In the genomic region with DNA sequence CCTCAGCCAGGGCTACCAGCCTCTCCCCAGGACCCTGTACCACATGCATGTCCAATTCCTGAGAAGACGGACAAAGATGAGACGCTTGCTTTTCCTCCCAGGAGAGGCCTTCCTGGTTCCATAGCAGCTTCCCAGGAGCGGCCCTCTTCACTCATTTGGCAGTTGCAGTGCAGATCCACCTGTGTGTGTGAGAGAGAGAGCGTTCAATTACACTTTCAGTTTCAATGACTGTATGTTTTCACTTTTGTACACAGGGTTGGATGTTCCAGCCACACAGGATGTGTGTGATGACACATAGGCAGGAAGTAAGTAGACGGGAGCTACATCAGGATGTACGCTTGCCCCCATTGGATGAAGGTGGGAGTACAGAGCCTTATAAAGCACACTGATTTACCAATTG, we compare ENCODE assay signal across 12 mouse cellular contexts. TPM values are rescaled to one million over a fixed set of nuclear protein-coding genes. Genes with fewer than 3 reads are reported as not detected.
DNase-seq lines count a peak whose midpoint lies in the region; ATAC-seq and TF ChIP-seq lines count a peak whose summit lies in the region.
"Had no signal": no experiment of that assay in that cellular context is flagged by ENCODE, and none has a peak within 500 bp of the region (broad histone marks: within the 10 kb centered on the region; RNA-seq: fewer than 3 reads in every experiment).

No protein-coding gene starts in this region.

- H3K27me3 ChIP-seq in spleen, adult 2 months (ENCODE audit: control insufficient read depth, insufficient read depth, low read length), result no peaks in the 10 kb centered on the region
- peaks cover 3% of the 10 kb centered on the region for H3K27me3 ChIP-seq in megakaryocyte, embryonic 14.5 days (replicated peaks)
- no peaks in the 10 kb centered on the region for H3K27me3 ChIP-seq in neural tube, embryonic 15.5 days (replicated peaks)

- no peak for TF ChIP-seq CTCF in spleen, adult 2 months (IDR thresholded peaks at IDR 0.05; ENCODE audit: extremely low read depth, insufficient read depth, insufficient read length, insufficient replicate concordance)

- ATAC-seq in neural tube, embryonic 15.5 days (ENCODE audit: low FRiP score), result no peak

- H3K27ac ChIP-seq in spleen, adult 2 months (ENCODE audit: insufficient read depth, low read length), result peak overlapping the region; percentile 44
- H3K27ac ChIP-seq in neural tube, embryonic 15.5 days (replicated peaks), result no peak overlapping the region
- H3K27ac ChIP-seq: forebrain, embryonic 13.5 days; kidney, postnatal 0 days; macrophage; neural tube, embryonic 13.5 days had no signal

- H3K4me2 ChIP-seq in neural tube, embryonic 15.5 days, result no peak overlapping the region
- H3K4me2 ChIP-seq: neural tube, embryonic 13.5 days had no signal

- peak; percentile 30 for DNase-seq in cerebellum, adult 9-11 months
- DNase-seq in cerebellum, adult 11-12 months, result no peak
- DNase-seq in spleen, adult 2 months (ENCODE audit: low read depth in 1 of 2, low spot score in 2 of 2), result peak; percentile 15 to 30
- DNase-seq in spleen, postnatal 14 days (ENCODE audit: low spot score in 2 of 2), result no peak
- DNase-seq in thymus, postnatal 4 days, result peak; percentile 19
- no peak for DNase-seq in urinary bladder, postnatal 4 days (ENCODE audit: low spot score in 2 of 2)

- peaks cover 4% of the 10 kb centered on the region; the same call in 1 of the 2 replicates for H3K4me1 ChIP-seq in spleen, adult 2 months (ENCODE audit: control insufficient read depth, insufficient read depth, insufficient read length)
- peaks cover 4% of the 10 kb centered on the region; the same call in 1 of the 2 replicates for H3K4me1 ChIP-seq in megakaryocyte, embryonic 14.5 days
- peaks cover 22% of the 10 kb centered on the region for H3K4me1 ChIP-seq in neural tube, embryonic 15.5 days

- no peaks in the 10 kb centered on the region for H3K9me3 ChIP-seq in megakaryocyte, embryonic 14.5 days
- no peaks in the 10 kb centered on the region for H3K9me3 ChIP-seq in neural tube, embryonic 15.5 days (replicated peaks)
- H3K9me3 ChIP-seq: forebrain, embryonic 13.5 days; neural tube, embryonic 13.5 days had no signal

- H3K36me3 ChIP-seq in spleen, adult 2 months (ENCODE audit: control insufficient read depth, insufficient read depth, low read length), result no peaks in the 10 kb centered on the region
- no peaks in the 10 kb centered on the region for H3K36me3 ChIP-seq in megakaryocyte, embryonic 14.5 days (replicated peaks; ENCODE audit: low read length)
- H3K36me3 ChIP-seq in neural tube, embryonic 15.5 days, result no peaks in the 10 kb centered on the region
- H3K36me3 ChIP-seq: neural tube, embryonic 13.5 days had no signal

- WGBS in spleen, adult 2 months, result 33% methylated on average over 6 of the region's 6 CpGs
- 81% methylated on average over 6 of the region's 6 CpGs for whole genome bisulfite sequencing in neural tube, embryonic 15.5 days

- no peak for TF ChIP-seq POLR2A in spleen, adult 2 months (IDR thresholded peaks at IDR 0.05; ENCODE audit: low read depth, low read length)

- H3K4me3 ChIP-seq in spleen, adult 2 months (ENCODE audit: extremely low read depth, insufficient read depth, insufficient read length), result peak overlapping the region; percentile 12; the same call in 1 of the 2 replicates
- peak overlapping the region; percentile 33 for H3K4me3 ChIP-seq in megakaryocyte, embryonic 14.5 days (replicated peaks)
- H3K4me3 ChIP-seq in neural tube, embryonic 15.5 days (replicated peaks), result no peak overlapping the region
- H3K4me3 ChIP-seq: forebrain, embryonic 13.5 days; neural tube, embryonic 13.5 days had no signal

- no peak overlapping the region for H3K9ac ChIP-seq in neural tube, embryonic 15.5 days (replicated peaks)
- H3K9ac ChIP-seq: forebrain, embryonic 13.5 days; neural tube, embryonic 13.5 days had no signal

RNA-seq across cellular contexts. Expression of gene Foxn2, which starts 37.2 kb away (rescaled TPM):
- 5.3 and 7.0 TPM in 2 replicates for polyA plus RNA-seq in spleen, adult 2 months (2012; rRNA removed)
- 2.6 TPM in 1 of 2 replicates, not detected in the other for polyA plus RNA-seq in megakaryocyte, embryonic 14.5 days (2012; ENCODE audit: insufficient read depth, low replicate concordance)
- polyA plus RNA-seq in neural tube, embryonic 15.5 days (2015; fragmentation: Nextera tagmentation; extraction: Ambion mirVana), result 8.4 and 9.6 TPM in 2 replicates

Comparison
In these comparisons a context has a peak if more than half of its experiments do, and no peak if none do; other contexts are left out.
1. DNase-seq: peak in cerebellum, adult 9-11 months (single experiment), spleen, adult 2 months (2 of 2) and thymus, postnatal 4 days (single experiment); none in cerebellum, adult 11-12 months (single experiment), spleen, postnatal 14 days (0 of 2) and urinary bladder, postnatal 4 days (0 of 2).